Mouse (Mus musculus) embryonic fibroblast, embryonic 13.5 days (primary cell): ENCODE data around the gene Fam20b. TPM values are rescaled to one million over a fixed set of nuclear protein-coding genes. Genes with fewer than 3 reads are reported as not detected.
A peak's percentile ranks its signal among the peaks of the same experiment; 100 is the strongest.

Experiments used
- H3K27ac ChIP-seq: 2 replicates; pipeline ENCODE4 v1.5.1; 2012; ENCODE audit warnings: low read length, control low read depth, inconsistent platforms; ENCODE audit not compliant: insufficient read depth
- H3K4me1 ChIP-seq: 2 replicates; pipeline ENCODE4 v1.6.1; 2011; ENCODE audit warnings: low read length; ENCODE audit not compliant: control insufficient read depth, insufficient read depth
- H3K4me3 ChIP-seq: 2 replicates; pipeline ENCODE4 v1.5.1; 2011; ENCODE audit warnings: mild to moderate bottlenecking, control low read depth, low read length; ENCODE audit not compliant: insufficient read depth
- CTCF ChIP-seq: IDR thresholded peaks from 2 replicates; pipeline ENCODE4 v1.5.1; 2011; ENCODE audit warnings: mild to moderate bottlenecking, control low read depth, low read length, moderate library complexity, borderline replicate concordance; ENCODE audit not compliant: insufficient read depth
- POLR2A ChIP-seq: IDR thresholded peaks from 2 replicates; pipeline ENCODE4 v1.6.1; 2011; ENCODE audit warnings: low read depth, mild to moderate bottlenecking, control low read depth, low read length, moderate library complexity
- polyA plus RNA-seq: library from polyadenylated mRNA; stranded (reverse); fragments of >200 nt; gene quantifications from 2 replicates; pipeline ENCODE4 v1.2.4, GENCODE M21; 2011; ENCODE audit warnings: low read depth; ENCODE audit not compliant: missing spikeins, insufficient read length

Fam20b gene
- polyA plus RNA-seq, 1 experiment = 39.8 TPM

DNA sequence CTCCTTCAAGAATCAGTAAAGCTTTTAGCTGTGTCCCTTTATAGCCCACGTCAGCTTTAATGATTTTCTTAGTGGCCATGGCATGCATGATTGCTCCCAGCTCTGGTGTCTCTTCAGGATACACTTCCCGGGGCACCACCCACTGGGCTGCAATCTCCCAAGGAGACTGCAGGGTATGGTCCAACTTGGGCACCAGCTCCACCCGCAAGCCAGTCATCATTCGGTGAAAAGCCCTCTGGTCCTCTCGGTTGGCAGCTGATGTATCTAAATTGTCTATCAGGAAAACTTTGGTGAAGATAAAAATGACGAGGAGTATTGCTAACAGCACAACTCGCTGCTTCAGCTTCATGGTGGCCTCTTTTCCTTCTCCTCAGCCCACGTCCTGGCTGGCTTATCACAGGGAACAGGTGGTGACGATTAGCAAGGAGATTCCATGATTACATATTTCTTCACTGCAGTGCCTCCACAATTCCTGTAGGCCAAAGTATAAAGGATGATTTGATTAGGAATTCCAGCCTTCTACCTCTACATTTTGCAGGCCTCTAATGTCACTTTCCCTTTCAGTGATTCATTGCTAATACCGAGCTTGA, 13.1 kb downstream of the Fam20b start:
- TF ChIP-seq POLR2A (no peak), CTCF (no peak)
- H3K27ac ChIP-seq = no peak overlapping the region
- no peak overlapping the region for H3K4me3 ChIP-seq
- no peaks in the 10 kb centered on the region for H3K4me1 ChIP-seq

DNA sequence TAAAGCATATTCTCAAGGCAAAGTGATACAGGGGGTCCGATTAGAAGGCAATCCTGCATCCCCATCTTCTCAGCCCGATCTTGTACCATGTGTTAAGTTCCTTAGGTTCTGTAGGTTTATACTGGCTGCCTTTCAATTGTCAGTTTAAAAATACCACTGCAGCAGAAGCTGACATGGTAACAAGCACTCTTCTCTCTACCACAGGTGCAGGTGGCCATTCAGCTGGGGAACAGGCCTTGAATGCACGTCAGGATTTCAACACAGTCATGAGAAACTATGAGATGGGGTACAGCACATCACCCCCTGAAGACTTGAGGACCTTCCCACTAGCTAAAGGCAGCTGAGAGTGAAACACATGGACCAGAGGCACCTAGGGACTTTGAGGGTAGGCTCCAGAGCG, 15.4 kb downstream of the Fam20b start:
- no peaks in the 10 kb centered on the region for H3K4me1 ChIP-seq
- H3K27ac ChIP-seq = no peak overlapping the region
- TF ChIP-seq CTCF (no peak), POLR2A (no peak)
- no peak overlapping the region for H3K4me3 ChIP-seq

DNA sequence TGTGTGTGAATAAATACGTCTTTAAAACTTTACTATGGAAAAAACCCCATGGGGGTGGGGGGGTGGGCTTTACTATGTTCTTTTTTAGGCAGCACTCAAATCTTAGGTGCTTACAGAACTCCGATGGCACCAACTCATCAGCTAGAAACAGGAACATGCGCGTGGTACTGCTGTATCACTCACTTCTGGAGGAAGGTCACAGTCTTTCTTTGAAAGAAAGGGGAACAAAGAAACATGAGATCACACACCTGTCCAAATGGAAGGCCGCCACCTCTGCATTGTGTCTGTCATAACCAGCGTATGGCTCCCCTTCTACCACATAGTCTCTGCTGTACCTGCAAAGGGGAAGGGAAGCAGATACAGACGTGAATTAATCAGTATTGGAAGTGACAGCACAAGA, 16.7 kb downstream of the Fam20b start:
- TF ChIP-seq POLR2A (no peak), CTCF (no peak)
- Histone ChIP-seq H3K4me1 (no peaks in the 10 kb centered on the region), H3K27ac (no peak overlapping the region), H3K4me3 (no peak overlapping the region)

DNA sequence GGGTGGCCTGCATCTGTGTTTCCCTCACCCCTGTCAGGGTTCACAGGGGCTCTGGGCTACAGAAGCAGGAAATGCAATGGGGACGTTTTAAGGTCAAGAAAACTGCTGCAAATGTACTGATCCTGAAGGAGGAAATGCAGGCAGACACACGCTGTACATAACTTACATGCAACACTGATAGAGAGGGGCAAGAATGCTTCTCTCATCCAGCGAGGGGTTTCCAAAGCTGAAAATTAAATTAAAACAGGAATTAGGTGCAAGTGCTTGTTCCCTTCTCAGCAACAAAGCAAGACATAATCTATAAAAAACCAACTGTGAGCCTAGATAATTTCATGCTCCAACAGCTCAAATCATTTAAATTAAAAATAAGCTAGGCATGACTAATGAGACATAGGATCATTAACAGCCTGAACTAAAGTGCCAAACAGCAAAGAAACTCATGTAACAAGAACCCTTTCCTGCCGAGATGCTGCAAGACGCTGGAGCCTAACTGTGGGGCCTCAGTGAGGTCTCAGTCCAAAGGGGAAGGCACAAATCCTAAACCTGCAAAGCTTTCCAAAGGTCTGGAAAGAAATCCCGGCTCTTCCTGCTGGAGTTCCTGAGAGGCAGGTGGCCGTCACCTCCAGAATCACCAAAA, 32.7 kb downstream of the Fam20b start:
- TF ChIP-seq CTCF (no peak), POLR2A (no peak)
- H3K4me3 ChIP-seq = no peak overlapping the region
- no peaks in the 10 kb centered on the region for H3K4me1 ChIP-seq
- H3K27ac ChIP-seq = no peak overlapping the region

DNA sequence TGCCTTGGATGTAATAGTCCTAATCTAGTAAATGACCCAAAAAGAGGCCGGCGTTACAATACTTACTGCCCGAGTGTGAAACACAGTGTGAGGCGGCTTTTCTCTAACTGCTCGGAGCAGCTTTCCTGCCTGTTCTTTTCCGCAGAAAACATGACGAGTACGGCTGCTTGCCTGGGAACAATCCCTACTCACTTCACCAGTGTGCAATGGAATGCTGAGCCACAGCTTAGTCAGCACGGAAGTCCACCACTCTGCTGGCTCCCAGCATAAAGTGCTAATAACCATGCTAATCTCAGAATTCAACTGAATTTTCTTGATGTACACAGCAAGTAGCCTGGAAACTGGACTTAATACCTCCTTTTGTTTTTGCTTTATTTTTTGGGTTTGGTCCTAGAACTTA, 39.3 kb downstream of the Fam20b start:
- TF ChIP-seq POLR2A (no peak), CTCF (no peak)
- Histone ChIP-seq H3K27ac (peak overlapping the region; percentile 65), H3K4me3 (no peak overlapping the region), H3K4me1 (no peaks in the 10 kb centered on the region)

DNA sequence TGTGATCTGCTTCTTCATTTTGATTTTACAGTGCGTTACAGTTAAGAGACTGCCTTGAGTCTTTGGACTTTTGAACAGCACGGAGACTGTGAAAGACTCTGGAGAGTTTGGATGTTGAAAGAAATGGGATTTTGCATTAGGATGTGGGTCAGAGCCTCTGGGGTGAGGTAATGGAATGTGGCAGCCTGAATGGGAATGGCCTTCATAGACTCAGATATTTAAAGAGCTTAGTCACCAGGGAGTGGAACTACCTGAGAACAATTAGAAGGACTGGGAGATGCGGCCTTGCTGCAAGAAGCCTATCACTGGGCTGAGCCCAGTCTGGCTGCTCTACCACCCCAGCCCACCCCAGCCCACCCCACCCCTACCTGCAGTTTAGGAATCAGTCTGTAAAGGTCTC, 41.7 kb downstream of the Fam20b start:
- H3K27ac ChIP-seq = no peak overlapping the region
- no peaks in the 10 kb centered on the region for H3K4me1 ChIP-seq
- no peak for TF ChIP-seq CTCF
- no peak for TF ChIP-seq POLR2A
- H3K4me3 ChIP-seq = no peak overlapping the region

DNA sequence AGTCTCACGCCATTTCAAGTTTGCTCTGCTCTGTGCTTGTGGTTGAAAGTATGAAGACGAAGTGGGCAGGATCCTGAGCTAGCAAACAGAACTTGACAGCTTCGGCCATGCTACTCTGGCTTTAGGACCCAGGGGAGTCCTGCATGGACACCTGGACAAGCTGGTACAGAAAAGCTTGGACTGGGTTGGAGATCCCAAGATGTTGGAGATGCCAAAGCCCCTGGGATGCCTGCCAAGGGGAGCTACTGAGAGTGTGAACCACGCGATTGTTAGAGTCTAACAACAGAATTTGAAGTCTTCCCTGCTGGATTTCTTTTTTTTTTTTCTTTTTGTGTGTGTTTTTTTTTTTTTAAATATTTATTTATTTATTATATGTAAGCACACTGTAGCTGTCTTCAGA, 42.3 kb downstream of the Fam20b start:
- TF ChIP-seq CTCF (no peak), POLR2A (no peak)
- H3K27ac ChIP-seq = no peak overlapping the region
- no peak overlapping the region for H3K4me3 ChIP-seq
- H3K4me1 ChIP-seq = no peaks in the 10 kb centered on the region

DNA sequence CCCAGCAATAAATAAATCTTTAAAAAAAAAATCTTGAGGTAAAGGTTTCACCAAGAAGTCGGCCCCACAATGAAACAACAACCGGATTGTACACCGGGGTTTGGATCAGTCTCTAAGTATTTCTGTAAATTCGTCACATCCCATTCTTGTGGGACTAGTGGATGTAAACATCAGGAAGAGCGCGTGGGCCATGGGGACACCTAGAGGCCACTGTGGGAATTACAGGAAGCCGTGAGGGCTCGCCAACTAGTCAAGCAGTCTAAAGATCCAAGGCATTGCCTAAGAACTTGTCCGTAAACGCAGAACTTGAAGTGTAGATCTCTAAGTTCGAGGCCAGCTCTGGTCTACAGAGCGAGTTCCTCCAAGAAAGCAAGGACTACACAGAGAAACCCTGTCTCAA, 42.7 kb downstream of the Fam20b start:
- Histone ChIP-seq H3K4me3 (no peak overlapping the region), H3K27ac (no peak overlapping the region), H3K4me1 (no peaks in the 10 kb centered on the region)
- TF ChIP-seq CTCF (peak; percentile 53; the same call in 1 of the 2 replicates), POLR2A (no peak)

DNA sequence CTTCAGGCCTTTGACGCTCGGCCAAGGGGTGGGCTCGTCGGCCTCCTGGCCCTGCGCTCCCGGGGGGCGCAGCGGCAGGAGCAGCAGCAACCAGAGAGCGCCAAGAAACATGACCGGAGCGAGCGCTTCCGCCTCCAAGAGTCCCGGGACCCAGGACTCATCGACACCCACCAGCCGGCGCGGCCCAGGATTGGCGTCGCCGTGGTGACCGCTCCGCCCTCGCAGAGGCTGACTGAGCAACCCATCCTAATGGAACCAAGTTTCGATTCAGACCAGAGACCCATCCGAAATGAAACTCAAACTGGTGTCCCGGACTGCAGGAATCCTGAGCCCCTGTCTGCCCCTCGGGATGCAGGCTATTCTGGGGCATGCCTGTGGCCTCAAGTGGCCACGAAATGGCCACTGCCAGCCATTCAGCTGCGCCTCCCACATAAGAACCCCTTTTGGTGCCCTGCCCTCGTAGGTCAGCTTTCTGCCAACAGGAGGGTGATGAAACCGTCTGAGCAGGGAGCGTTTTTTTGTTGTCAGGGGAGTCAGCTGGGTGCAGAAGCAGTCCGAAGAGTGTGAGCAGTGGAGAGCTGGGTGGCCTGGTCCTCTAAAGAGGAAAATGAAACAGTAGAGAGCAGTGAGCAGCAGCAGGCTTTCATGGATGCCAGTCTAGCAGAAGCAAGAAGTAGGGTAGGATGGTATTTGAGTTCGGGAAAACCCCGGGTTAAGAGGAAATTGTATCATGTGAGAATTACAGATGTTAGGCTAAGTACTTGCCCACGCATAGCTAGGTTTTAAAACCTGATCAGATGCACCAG, 44.5 kb downstream of the Fam20b start, which contains the start of gene Tor3a:
Gene Tor3a, minus strand, starts transcription at position 162 of the 806 bp plus-strand sequence.
- H3K4me3 ChIP-seq = peak within 1 kb of the TSS; percentile 71
- no peaks in the 10 kb centered on the region for H3K4me1 ChIP-seq
- H3K27ac ChIP-seq = peak within 1 kb of the TSS; percentile 70
- TF ChIP-seq CTCF (no peak), POLR2A (peak; percentile 73)
